Mouse (Mus musculus) embryonic facial prominence, embryonic 11.5 days (tissue): ENCODE results near the gene Gm973. TPM values are rescaled to one million over a fixed set of nuclear protein-coding genes. Genes with fewer than 3 reads are reported as not detected.

Experiments
- ATAC-seq: fragments of 200-750 bp; cut with Nextera tagmentation; replicated peaks from 2 replicates; pipeline ENCODE4 v1.8.0; 2017; ENCODE audit warnings: low read depth; ENCODE audit not compliant: insufficient number of reproducible peaks, low FRiP score, low TSS enrichment
- DNase-seq: peaks from one replicate; pipeline ENCODE4 v3.0.0-alpha.2; 2015; ENCODE audit warnings: low spot score
- H3K27ac ChIP-seq: fragments of 300-500 bp; sonication (generic); replicated peaks from 2 replicates; pipeline ENCODE4 v1.5.1; 2014; ENCODE audit warnings: mild to moderate bottlenecking, low read depth, low read length, control low read depth
- H3K27me3 ChIP-seq: fragments of 300-500 bp; sonication (generic); 2 replicates; pipeline ENCODE4 v1.6.1; 2014; ENCODE audit warnings: mild to moderate bottlenecking, low read length, moderate library complexity, mixed read lengths; ENCODE audit not compliant: control insufficient read depth, insufficient read depth
- H3K36me3 ChIP-seq: fragments of 300-500 bp; sonication (generic); replicated peaks from 2 replicates; pipeline ENCODE4 v1.6.1; 2014; ENCODE audit warnings: low read depth, mild to moderate bottlenecking, low read length, moderate library complexity, mixed read lengths; ENCODE audit not compliant: control insufficient read depth, insufficient read depth
- H3K4me1 ChIP-seq: fragments of 300-500 bp; sonication (generic); 2 replicates; pipeline ENCODE4 v1.6.1; 2014; ENCODE audit warnings: low read length, mixed read lengths; ENCODE audit not compliant: control insufficient read depth, insufficient read depth
- H3K4me2 ChIP-seq: fragments of 300-500 bp; sonication (generic); 2 replicates; pipeline ENCODE4 v1.6.1; 2014; ENCODE audit warnings: low read depth, mild to moderate bottlenecking, control low read depth, low read length, moderate library complexity
- H3K4me3 ChIP-seq: fragments of 300-500 bp; sonication (generic); 2 replicates; pipeline ENCODE4 v1.5.1; 2014; ENCODE audit warnings: low read depth, low read length, control low read depth
- H3K9ac ChIP-seq: fragments of 300-500 bp; sonication (generic); replicated peaks from 2 replicates; pipeline ENCODE4 v1.6.1; 2014; ENCODE audit warnings: mild to moderate bottlenecking, control low read depth, low read length
- H3K9me3 ChIP-seq: fragments of 300-500 bp; sonication (generic); replicated peaks from 2 replicates; pipeline ENCODE4 v1.6.1; 2016; ENCODE audit warnings: mild to moderate bottlenecking, low read length, inconsistent platforms, mixed read lengths; ENCODE audit not compliant: control insufficient read depth
- WGBS: fragments of 180-500 bp; shearing (Covaris S2); extraction: QIAGEN DNeasy Blood & Tissue Kit; methylation state at CpG from one replicate; pipeline ENCODE4 v1.1.7; 2014; 5-methylcytosine and 5-hydroxymethylcytosine counted together
- polyA plus RNA-seq: library from polyadenylated mRNA; unstranded; fragments of >200 nt; fragmentation: Nextera tagmentation; extraction: Ambion mirVana; gene quantifications from 2 replicates; pipeline ENCODE4 v1.2.1, GENCODE M21; 2014

Gene Gm973
- polyA plus RNA-seq, 1 experiment from 2014 or later = 2.3 TPM

GRCm38 (mm10) chr1:59683926-59684818 lies 168.1 kb downstream of the Gm973 start:
- H3K27ac ChIP-seq = no peak overlapping the region
- ATAC-seq (no peak), DNase-seq (no peak)

GRCm38 (mm10) chr1:59684819-59685755 lies 169.0 kb downstream of the Gm973 start, which contains the start of gene Nop58:
Nop58 (plus strand) TSS chr1:59684971.
- Histone ChIP-seq H3K4me3 (peak within 1 kb of the TSS; percentile 77), H3K4me1 (peaks cover 3% of the 10 kb centered on the region; the same call in 1 of the 2 replicates), H3K27ac (peak within 1 kb of the TSS; percentile 37; the same call in 1 of the 2 replicates), H3K4me2 (peak within 1 kb of the TSS; percentile 85), H3K9me3 (no peaks in the 10 kb centered on the region), H3K27me3 (no peaks in the 10 kb centered on the region), H3K36me3 (no peaks in the 10 kb centered on the region), H3K9ac (peak within 1 kb of the TSS; percentile 83)
- WGBS = under 1% methylated on average over 49 of the region's 49 CpGs
- DNase-seq (peak; percentile 98), ATAC-seq (peak; percentile 92)

More at GRCm38 (mm10) chr1:59683926-59684818, 168.1 kb downstream of the Gm973 start:
- WGBS = 7% methylated on average over 11 of the region's 11 CpGs
- Histone ChIP-seq H3K4me3 (peak overlapping the region; percentile 77), H3K36me3 (no peaks in the 10 kb centered on the region), H3K9ac (peak overlapping the region; percentile 56), H3K27me3 (no peaks in the 10 kb centered on the region), H3K9me3 (no peaks in the 10 kb centered on the region), H3K4me2 (peak overlapping the region; percentile 49), H3K4me1 (peaks cover 3% of the 10 kb centered on the region; the same call in 1 of the 2 replicates)

Other genes with a start within 250 kb of the Gm973 start
- gene Fzd7, start 33.8 kb upstream of the Gm973 start, polyA plus RNA-seq = 19.3 and 21.6 TPM in 2 replicates
- 639 and 717 TPM in 2 replicates for gene Sumo1, start 154.6 kb downstream of the Gm973 start, polyA plus RNA-seq
- gene Nop58, start 168.7 kb downstream of the Gm973 start, polyA plus RNA-seq = 300 and 347 TPM in 2 replicates
- gene Bmpr2, start 247.1 kb downstream of the Gm973 start, polyA plus RNA-seq = 11.6 and 11.9 TPM in 2 replicates